Mouse (Mus musculus): ENCODE results near the gene Nagk. TPM values are rescaled to one million over a fixed set of nuclear protein-coding genes. Genes with fewer than 3 reads are reported as not detected.
A peak's percentile ranks its signal among the peaks of the same experiment; 100 is the strongest.

The Nagk gene
- total RNA-seq (2018; cell fraction: chromatin; rRNA removed) = 100 to 1,000 TPM; 116 to 452 (median 221) TPM
- total RNA-seq (2018; cell fraction: cytosol; rRNA removed) = 100 to 1,000 TPM in 10 of 26 experiments, 10 to 100 TPM in 16; 68.0 to 155 (median 95.8) TPM
- total RNA-seq (2018; cell fraction: nucleus; rRNA removed) = 100 to 1,000 TPM in 24 of 26 experiments, 10 to 100 TPM in 2; 82.5 to 316 (median 140) TPM
- polyA plus RNA-seq (2018) = 112 to 148 TPM (median 138 TPM) in 3 replicates

DNA sequence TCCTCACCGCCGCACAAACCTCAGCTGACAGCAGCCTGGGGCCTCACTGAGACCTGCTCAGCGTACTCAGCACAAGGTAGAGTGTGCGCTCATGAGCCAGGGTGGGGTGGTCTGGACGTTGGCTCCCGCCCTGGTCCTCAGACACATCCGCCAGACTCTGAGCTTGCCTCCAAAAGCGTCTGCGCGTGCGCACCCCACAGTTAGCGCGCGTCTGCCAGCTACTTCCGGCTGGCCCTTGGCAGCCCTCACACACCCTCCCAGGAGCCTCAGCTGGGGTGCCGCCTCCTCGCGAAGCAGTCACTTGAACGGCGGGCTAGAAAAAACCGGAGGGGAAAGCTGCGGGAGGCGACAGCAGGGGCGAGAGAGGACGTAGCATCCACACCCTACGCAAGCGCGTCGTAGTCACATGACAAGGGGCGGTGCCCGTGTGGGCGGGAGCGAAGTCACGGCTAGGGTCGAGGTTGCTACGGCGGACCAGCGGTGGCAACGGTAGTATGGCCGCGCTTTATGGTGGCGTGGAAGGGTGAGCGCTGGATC is at the start of gene Nagk:
Nagk (plus strand) TSS at position 223 of the 537 bp plus-strand sequence.
- Histone ChIP-seq H3K27ac (peak within 1 kb of the TSS; percentile 99), H3K4me3 (ENCODE audit: inconsistent target) (peak within 1 kb of the TSS; percentile 96), H3K36me3 (ENCODE audit: inconsistent target) (peaks cover 26% of the 10 kb centered on the region), H3K79me2 (ENCODE audit: inconsistent target) (peaks cover 35% of the 10 kb centered on the region)
- WGBS (ENCODE audit: missing documents) = under 1% methylated on average over 42 of the region's 43 CpGs

DNA sequence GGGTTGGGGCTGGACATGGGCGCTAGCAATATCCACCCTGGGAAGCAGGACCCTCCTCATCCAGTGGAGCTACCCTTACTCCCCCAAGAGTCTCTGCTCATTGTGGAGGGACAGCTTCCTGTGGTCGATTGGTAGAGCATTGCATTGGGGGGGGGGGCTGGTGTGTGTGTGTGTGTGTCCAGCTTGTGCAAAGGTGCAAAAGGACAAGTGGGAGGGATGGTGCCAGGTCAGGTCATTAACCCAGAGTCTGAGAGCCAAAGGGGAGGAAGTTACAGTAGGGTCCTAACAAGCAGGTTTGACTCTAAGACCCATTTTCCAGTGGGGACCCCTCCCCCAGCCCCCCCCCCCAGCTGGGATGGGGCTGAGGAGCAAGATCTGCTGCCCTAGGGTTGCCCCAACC is 49.3 kb upstream of the Nagk start:
- H3K27ac ChIP-seq = no peak overlapping the region
- H3K36me3 ChIP-seq (ENCODE audit: inconsistent target) = no peaks in the 10 kb centered on the region
- 50% methylated on average over 2 of the region's 2 CpGs for WGBS (ENCODE audit: missing documents)
- H3K79me2 ChIP-seq (ENCODE audit: inconsistent target) = no peaks in the 10 kb centered on the region
- no peak overlapping the region for H3K4me3 ChIP-seq (ENCODE audit: inconsistent target)

DNA sequence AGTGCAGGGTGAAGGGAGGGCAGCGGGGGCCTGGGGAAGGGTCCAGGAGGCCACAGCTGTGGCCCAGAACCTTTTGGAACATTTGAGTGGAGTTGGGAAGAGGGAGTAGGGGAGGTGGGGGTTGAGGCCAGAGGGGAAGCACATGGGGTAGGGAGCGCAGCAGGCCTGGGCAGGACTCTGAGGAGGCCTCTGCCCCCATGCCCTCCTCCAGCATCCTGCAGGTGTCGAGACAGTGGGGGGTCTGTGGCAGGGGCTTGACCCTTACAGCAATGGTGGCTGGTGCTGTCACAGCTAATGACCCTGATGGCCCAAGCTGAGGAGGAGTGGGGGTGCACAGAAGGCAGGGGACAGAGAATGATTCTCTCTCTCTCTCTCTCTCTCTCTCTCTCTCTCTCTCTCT is 45.5 kb upstream of the Nagk start:
- no peak overlapping the region for H3K4me3 ChIP-seq (ENCODE audit: inconsistent target)
- H3K27ac ChIP-seq = no peak overlapping the region
- H3K79me2 ChIP-seq (ENCODE audit: inconsistent target) = no peaks in the 10 kb centered on the region
- WGBS (ENCODE audit: missing documents) = 80% methylated on average over 3 of the region's 3 CpGs
- H3K36me3 ChIP-seq (ENCODE audit: inconsistent target) = no peaks in the 10 kb centered on the region

DNA sequence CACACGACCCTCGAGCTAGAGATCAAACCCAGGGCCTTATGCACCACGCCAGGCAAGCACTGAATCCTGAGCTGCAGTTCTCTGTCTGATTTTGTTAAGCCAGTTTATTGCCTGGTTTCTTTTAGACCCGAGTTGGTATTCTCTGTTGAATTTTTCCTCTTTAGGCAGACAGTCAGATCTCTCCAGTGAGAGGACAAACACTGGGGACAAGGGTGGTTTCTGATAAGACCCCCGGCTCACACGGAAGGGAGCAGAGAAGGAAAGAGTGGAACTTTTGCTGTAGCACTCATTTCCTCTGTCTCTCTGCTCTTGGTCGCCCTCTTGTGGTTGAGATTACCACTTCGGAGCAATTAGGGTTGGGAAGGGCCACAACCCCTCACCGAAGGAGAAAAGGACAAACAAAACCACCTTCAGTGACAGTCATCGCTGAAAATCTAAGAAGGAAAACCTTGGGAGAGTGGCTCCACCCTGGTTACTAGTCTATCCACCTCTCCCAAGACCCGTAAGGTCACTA is 44.6 kb upstream of the Nagk start:
- Histone ChIP-seq H3K79me2 (ENCODE audit: inconsistent target) (no peaks in the 10 kb centered on the region), H3K27ac (no peak overlapping the region), H3K36me3 (ENCODE audit: inconsistent target) (no peaks in the 10 kb centered on the region), H3K4me3 (ENCODE audit: inconsistent target) (no peak overlapping the region)
- 12% methylated on average over 11 of the region's 11 CpGs for WGBS (ENCODE audit: missing documents)

DNA sequence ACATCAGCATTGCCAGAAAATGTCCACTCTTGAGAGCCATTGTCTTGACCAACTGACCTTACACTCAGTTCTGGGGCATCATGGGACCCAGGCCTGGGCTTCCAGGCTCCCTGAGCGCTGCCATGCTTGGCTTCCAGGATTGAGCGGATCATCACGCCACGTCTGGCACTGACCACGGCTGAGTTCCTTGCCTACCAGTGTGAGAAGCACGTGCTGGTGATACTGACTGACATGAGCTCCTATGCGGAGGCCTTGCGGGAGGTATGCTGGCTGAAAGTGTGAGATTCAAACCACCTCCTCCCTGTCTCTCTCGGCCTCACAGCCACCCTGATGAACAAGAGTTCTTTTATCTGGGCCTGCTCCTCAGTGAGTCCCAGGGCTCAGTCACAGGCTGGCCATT is 38.7 kb upstream of the Nagk start:
- Histone ChIP-seq H3K4me3 (ENCODE audit: inconsistent target) (no peak overlapping the region), H3K79me2 (ENCODE audit: inconsistent target) (no peaks in the 10 kb centered on the region), H3K27ac (no peak overlapping the region), H3K36me3 (ENCODE audit: inconsistent target) (no peaks in the 10 kb centered on the region)
- 85% methylated on average over 9 of the region's 9 CpGs for WGBS (ENCODE audit: missing documents)

DNA sequence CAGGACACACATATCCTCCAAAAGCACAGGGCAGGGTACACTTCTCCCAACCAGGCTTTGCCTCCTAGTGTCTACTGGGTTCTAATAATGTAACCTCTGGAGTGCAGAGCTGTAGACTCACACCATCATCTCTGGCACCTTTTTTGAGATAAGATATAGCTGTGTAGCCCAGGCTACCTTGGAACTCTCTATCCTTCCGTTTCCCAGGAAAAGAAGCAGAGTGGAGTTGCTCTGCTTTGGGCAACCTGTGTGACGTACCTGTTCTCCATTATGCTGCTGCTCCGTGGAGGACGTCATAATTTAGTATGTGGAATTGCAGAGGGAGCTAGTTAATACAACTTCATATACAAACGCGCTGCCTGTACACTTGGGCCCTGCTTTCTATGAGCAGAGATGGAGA is 32.4 kb upstream of the Nagk start, which contains the start of gene Ankrd53:
Ankrd53 (plus strand) TSS at position 301 of the 400 bp plus-strand sequence.
- Histone ChIP-seq H3K27ac (no peak within 1 kb of the TSS), H3K36me3 (ENCODE audit: inconsistent target) (no peaks in the 10 kb centered on the region), H3K4me3 (ENCODE audit: inconsistent target) (no peak within 1 kb of the TSS), H3K79me2 (ENCODE audit: inconsistent target) (no peaks in the 10 kb centered on the region)
- whole genome bisulfite sequencing (ENCODE audit: missing documents) = 53% methylated on average over 6 of the region's 6 CpGs

DNA sequence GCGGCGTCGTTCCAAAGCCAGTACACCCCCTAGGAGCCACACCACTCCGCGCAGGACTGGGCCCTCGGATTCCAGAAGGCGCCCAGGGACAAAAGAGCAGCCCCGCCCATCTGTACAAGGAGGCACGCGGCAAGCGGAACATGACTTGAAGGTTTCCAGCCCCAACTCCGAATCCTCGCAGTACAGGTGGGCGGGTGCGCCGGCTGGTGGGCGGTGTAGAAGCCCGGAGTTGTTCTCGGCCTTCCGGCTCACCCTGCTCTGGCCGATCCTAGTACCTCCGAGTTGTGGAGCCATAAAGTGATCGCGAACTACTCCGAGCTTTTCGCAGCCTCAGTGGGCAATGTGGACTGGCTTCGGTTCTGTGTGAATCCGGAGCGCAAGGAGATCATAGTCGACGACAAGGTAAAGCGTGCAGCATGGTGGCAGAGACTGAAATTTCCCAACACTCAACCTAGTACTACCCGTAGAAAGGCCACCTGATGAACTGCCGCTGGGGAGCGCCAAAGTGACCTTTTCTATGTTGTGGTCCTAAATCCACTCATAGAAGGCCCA is 31.8 kb upstream of the Nagk start:
- Histone ChIP-seq H3K79me2 (ENCODE audit: inconsistent target) (no peaks in the 10 kb centered on the region), H3K27ac (no peak overlapping the region), H3K36me3 (ENCODE audit: inconsistent target) (no peaks in the 10 kb centered on the region; the same call in 1 of the 2 replicates), H3K4me3 (ENCODE audit: inconsistent target) (no peak overlapping the region)
- 14% methylated on average over 35 of the region's 35 CpGs for WGBS (ENCODE audit: missing documents)

DNA sequence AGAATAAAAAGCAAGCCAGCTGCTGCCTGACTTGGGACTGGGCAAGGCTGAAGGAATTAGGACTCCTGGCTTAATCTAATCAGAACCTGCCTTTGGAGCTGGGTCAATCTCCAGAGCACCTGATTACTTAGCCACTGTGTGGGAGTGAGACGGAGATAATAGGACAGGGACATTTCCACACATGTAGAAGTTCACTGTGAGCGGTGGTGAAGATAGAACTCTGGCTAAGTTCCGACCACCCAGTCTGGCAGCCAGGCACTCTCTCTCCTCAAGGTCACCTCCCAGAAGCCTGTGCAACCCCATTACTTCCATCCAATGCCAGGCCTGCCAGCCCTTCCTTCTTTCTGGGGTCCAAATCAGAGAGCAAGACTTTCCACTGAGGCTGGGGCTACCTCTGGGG is 27.8 kb upstream of the Nagk start:
- WGBS (ENCODE audit: missing documents) = 91% methylated on average over 3 of the region's 3 CpGs
- Histone ChIP-seq H3K36me3 (ENCODE audit: inconsistent target) (peaks cover 35% of the 10 kb centered on the region), H3K79me2 (ENCODE audit: inconsistent target) (no peaks in the 10 kb centered on the region), H3K27ac (no peak overlapping the region), H3K4me3 (ENCODE audit: inconsistent target) (no peak overlapping the region)

DNA sequence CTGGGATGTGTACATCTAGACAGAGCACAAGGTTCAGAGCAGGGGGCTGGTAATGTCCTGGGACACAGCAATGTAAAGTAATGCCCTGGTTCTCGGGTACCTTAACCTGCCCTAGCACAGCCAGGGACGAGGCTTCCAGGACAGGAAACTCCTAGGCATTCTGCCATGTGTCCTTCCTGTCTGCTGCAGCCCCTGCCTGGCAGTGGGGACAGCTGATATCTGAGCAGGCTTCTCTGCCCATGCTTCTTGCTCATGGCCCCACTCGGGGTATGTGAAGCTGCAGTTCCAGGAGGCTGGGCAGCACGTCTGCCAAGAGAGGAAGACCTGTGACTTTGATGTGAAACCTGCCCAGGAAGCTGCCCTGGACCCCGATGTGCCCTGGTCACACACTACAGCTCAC is 26.3 kb upstream of the Nagk start:
- 57% methylated on average over 5 of the region's 5 CpGs for WGBS (ENCODE audit: missing documents)
- peaks cover 8% of the 10 kb centered on the region; the same call in 1 of the 2 replicates for H3K79me2 ChIP-seq (ENCODE audit: inconsistent target)

DNA sequence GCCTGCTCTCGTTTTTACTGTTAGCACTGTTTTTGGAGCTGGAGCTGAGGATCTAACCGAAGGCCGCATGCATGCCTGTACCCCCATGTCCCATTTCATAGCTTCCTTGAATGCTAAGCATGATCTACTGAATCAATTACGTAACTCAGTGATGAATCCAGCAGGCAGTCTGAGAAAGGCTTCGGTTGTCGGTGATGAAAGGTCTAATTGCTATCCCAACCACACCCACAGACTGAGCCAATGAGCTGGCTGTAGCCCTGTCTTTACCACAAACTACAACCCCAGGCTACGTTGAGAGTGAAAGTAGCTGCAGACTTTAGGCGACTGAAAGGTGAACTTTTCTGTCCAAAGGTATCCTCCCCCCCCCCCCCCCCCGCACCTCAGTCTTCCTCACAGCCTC is 20.7 kb upstream of the Nagk start:
- peaks cover 41% of the 10 kb centered on the region for H3K36me3 ChIP-seq (ENCODE audit: inconsistent target)
- H3K79me2 ChIP-seq (ENCODE audit: inconsistent target) = peaks cover 27% of the 10 kb centered on the region
- WGBS (ENCODE audit: missing documents) = 33% methylated on average over 8 of the region's 9 CpGs
- H3K4me3 ChIP-seq (ENCODE audit: inconsistent target) = peak overlapping the region; percentile 98; the same call in 1 of the 2 replicates
- no peak overlapping the region for H3K27ac ChIP-seq

More for the DNA sequence above, 26.3 kb upstream of the Nagk start:
- no peak overlapping the region for H3K4me3 ChIP-seq (ENCODE audit: inconsistent target)
- H3K36me3 ChIP-seq (ENCODE audit: inconsistent target) = peaks cover 47% of the 10 kb centered on the region
- no peak overlapping the region for H3K27ac ChIP-seq

DNA sequence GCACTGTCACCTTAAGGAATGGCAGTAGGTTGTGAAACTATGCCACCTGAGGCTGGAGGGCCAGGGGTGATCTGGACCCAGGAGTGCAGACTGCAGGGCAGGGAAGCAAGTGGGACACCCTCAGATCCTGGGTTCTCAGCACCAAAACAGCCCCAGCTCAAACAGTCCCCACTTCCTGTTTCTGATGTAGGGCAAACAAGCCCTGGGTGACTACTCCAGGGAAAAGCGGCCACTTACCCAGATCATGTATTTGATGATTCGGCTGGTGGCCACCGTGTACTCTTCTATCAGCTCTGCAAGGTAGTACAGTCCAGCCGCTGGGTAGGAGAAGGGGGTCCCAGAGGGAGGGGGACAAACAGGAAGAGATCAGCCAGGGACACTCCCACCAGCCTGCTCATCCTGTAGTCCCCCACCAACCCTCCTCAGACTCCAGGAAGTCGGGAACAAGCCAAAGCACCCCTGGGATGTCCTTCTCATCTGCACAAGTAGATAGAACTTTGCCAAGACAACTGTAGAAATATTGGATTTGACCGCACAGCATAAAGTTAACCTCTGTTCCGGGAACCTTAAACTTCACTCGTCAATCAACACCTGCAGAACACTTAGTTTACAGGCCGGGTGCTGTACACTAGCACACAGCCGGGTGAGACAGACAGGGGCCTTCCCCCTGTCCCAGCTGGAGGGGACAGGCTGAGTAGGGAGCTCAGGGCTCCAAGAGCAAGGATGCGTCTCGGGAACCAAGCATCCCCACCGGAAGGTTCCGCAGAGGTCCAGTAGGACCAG is 19.8 kb upstream of the Nagk start:
- Histone ChIP-seq H3K36me3 (ENCODE audit: inconsistent target) (peaks cover 34% of the 10 kb centered on the region), H3K27ac (peak overlapping the region; percentile 33), H3K79me2 (ENCODE audit: inconsistent target) (peaks cover 27% of the 10 kb centered on the region), H3K4me3 (ENCODE audit: inconsistent target) (peak overlapping the region; percentile 98)
- 3% methylated on average over 14 of the region's 14 CpGs for WGBS (ENCODE audit: missing documents)

DNA sequence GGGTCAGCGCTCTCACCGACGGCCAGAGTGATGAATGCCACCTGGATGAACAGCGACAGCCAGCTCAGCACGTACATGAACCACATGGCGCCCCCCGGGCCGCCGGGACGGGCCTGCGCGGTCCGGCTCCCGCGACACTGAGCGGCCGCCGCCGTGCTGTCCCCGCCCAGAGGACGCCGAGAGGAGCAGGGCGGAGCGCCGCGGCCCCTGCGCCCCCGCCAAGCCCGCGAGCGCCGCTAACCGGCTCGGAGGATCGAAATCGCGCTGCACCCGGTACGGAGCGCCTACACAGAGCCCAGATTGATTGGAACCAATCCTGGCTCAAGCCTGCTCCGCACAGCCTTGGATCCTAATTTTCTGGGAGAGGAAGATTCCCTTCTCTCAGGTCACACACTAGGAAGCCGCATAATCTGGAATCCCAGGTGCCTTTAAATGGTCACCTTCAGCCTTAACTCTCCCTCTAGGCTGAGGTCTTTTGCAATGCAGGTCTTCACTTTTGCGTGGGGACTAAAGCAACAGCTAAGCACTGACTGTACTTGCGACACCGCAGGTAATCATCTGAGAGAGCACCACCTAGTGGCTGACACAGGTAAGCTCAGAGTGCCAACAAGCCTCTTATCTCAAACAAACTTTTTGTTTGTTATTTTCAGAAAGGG is 19.0 kb upstream of the Nagk start, which contains the start of gene Tex261:
Tex261 (minus strand) TSS at position 176 of the 656 bp plus-strand sequence.
- peaks cover 27% of the 10 kb centered on the region for H3K79me2 ChIP-seq (ENCODE audit: inconsistent target)
- peak within 1 kb of the TSS; percentile 68 for H3K27ac ChIP-seq
- WGBS (ENCODE audit: missing documents) = 1% methylated on average over 45 of the region's 45 CpGs
- peaks cover 26% of the 10 kb centered on the region; the same call in 1 of the 2 replicates for H3K36me3 ChIP-seq (ENCODE audit: inconsistent target)
- peak within 1 kb of the TSS; percentile 98 for H3K4me3 ChIP-seq (ENCODE audit: inconsistent target)

DNA sequence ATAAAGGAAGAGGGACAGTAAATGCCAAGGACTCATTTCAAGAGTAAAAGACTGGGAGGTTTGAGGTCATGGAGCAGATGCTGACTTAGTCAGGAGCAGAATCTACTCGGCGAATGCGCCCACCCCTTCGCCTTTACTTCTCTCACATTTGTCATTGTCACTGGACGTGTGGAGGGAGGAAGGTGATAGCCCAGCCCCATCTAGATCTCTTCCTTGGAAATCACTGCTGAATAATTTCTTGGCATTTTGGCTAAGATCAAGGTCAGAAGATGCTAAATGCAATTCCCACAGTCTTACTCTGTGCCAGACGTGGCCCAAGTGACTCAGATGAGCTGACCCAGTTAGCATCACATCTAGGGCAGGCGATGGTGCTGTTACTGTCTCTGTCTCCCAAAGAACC is 16.5 kb upstream of the Nagk start:
- WGBS (ENCODE audit: missing documents) = 93% methylated on average over 7 of the region's 7 CpGs
- Histone ChIP-seq H3K4me3 (ENCODE audit: inconsistent target) (no peak overlapping the region), H3K36me3 (ENCODE audit: inconsistent target) (0 out of 2 replicates have a peak, but pooled peaks cover 4% of the 10 kb centered on the region), H3K79me2 (ENCODE audit: inconsistent target) (peaks cover 21% of the 10 kb centered on the region), H3K27ac (no peak overlapping the region)

DNA sequence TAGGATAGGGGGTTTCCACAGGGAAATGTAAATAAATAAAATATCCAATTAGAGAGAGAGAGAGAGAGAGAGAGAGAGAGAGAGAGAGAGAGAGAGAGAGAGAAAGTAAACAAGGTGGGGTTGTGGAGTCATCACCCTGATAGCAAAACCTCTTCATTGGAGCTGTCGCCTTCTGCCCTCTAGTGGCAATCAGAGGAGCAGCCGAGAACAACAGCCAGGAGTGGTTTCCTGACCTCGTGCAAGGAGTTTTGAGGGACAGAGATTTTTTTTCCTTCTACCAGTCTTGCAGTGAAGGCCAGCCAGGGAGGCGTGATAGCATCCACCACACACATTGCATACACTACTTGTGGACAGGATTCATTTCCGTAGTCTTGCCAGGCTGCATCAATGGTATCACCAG is 15.8 kb upstream of the Nagk start:
- peaks cover 13% of the 10 kb centered on the region for H3K79me2 ChIP-seq (ENCODE audit: inconsistent target)
- no peak overlapping the region for H3K4me3 ChIP-seq (ENCODE audit: inconsistent target)
- 13% methylated on average over 5 of the region's 5 CpGs for WGBS (ENCODE audit: missing documents)
- no peaks in the 10 kb centered on the region for H3K36me3 ChIP-seq (ENCODE audit: inconsistent target)
- no peak overlapping the region for H3K27ac ChIP-seq
